ENCODE assay signal across 8 mouse cellular contexts in genomic region chr9:57147205-57148143, GRCm38 (mm10). TPM values are rescaled to one million over a fixed set of nuclear protein-coding genes. Genes with fewer than 3 reads are reported as not detected.
DNase-seq lines count a peak whose midpoint lies in the region; ATAC-seq lines count a peak whose summit lies in the region.

No protein-coding gene starts in this region.

- peak overlapping the region; percentile 87 for H3K27ac ChIP-seq in heart, embryonic 15.5 days
- H3K27ac ChIP-seq in liver, embryonic 12.5 days = peak overlapping the region; percentile 81
- H3K27ac ChIP-seq in stomach, embryonic 14.5 days (ENCODE audit: low read length) = peak overlapping the region; percentile 82

- H3K9me3 ChIP-seq in heart, embryonic 15.5 days (replicated peaks) = no peaks in the 10 kb centered on the region
- H3K9me3 ChIP-seq in liver, embryonic 12.5 days (replicated peaks) = no peaks in the 10 kb centered on the region
- no peaks in the 10 kb centered on the region for H3K9me3 ChIP-seq in stomach, embryonic 14.5 days (ENCODE audit: control insufficient read depth, low read depth, low read length)

- H3K4me3 ChIP-seq in heart, embryonic 15.5 days = peak overlapping the region; percentile 63
- H3K4me3 ChIP-seq in liver, embryonic 12.5 days = peak overlapping the region; percentile 65
- peak overlapping the region; percentile 45 for H3K4me3 ChIP-seq in stomach, embryonic 14.5 days (ENCODE audit: low read depth, low read length)

- peak overlapping the region; percentile 87 for H3K4me2 ChIP-seq in heart, embryonic 15.5 days
- peak overlapping the region; percentile 82 for H3K4me2 ChIP-seq in liver, embryonic 12.5 days
- peak overlapping the region; percentile 69 for H3K4me2 ChIP-seq in stomach, embryonic 14.5 days (replicated peaks; ENCODE audit: low read depth, low read length)

- peak overlapping the region; percentile 74 for H3K9ac ChIP-seq in heart, embryonic 15.5 days
- H3K9ac ChIP-seq in liver, embryonic 12.5 days = peak overlapping the region; percentile 71
- H3K9ac ChIP-seq in stomach, embryonic 14.5 days (replicated peaks; ENCODE audit: low read depth, low read length) = peak overlapping the region; percentile 36

- DNase-seq in cerebellum, postnatal 4 days (ENCODE audit: low spot score in 2 of 2) = no peak
- DNase-seq in thymus, postnatal 14 days = peak; percentile 30
- no peak for DNase-seq in thymus, postnatal 36 days
- no peak for DNase-seq in frontal cortex, postnatal 36 days (ENCODE audit: low spot score in 2 of 2)

- ATAC-seq in cerebellum, adult (ENCODE audit: insufficient number of reproducible peaks, low FRiP score, low TSS enrichment) = peak; percentile 26; the same call in 1 of the 2 replicates
- ATAC-seq in heart, embryonic 15.5 days (replicated peaks; ENCODE audit: insufficient number of reproducible peaks, insufficient read depth, low FRiP score, low read depth) = no peak
- 0 out of 2 replicates have a peak, but pooled peaks have one; percentile 16 for ATAC-seq in liver, embryonic 12.5 days
- ATAC-seq in stomach, embryonic 14.5 days (ENCODE audit: insufficient number of reproducible peaks, insufficient read depth, low FRiP score, low read depth) = no peak

- H3K36me3 ChIP-seq in heart, embryonic 15.5 days = no peaks in the 10 kb centered on the region; the same call in 1 of the 2 replicates
- H3K36me3 ChIP-seq in liver, embryonic 12.5 days = peaks cover 6% of the 10 kb centered on the region
- H3K36me3 ChIP-seq in stomach, embryonic 14.5 days (ENCODE audit: control insufficient read depth, insufficient read depth, low read length) = peaks cover 6% of the 10 kb centered on the region; the same call in 1 of the 2 replicates

- peaks cover 13% of the 10 kb centered on the region for H3K4me1 ChIP-seq in heart, embryonic 15.5 days (replicated peaks)
- peaks cover 20% of the 10 kb centered on the region for H3K4me1 ChIP-seq in liver, embryonic 12.5 days
- peaks cover 6% of the 10 kb centered on the region; the same call in 1 of the 2 replicates for H3K4me1 ChIP-seq in stomach, embryonic 14.5 days (ENCODE audit: control insufficient read depth, insufficient read depth, low read length)

- whole genome bisulfite sequencing in heart, embryonic 15.5 days = 7% methylated on average over 19 of the region's 19 CpGs
- WGBS in liver, embryonic 12.5 days (ENCODE audit: insufficient replicate concordance) = 12% methylated on average over 19 of the region's 19 CpGs
- WGBS in stomach, embryonic 14.5 days = 9% methylated on average over 19 of the region's 19 CpGs

- no peaks in the 10 kb centered on the region for H3K27me3 ChIP-seq in heart, embryonic 15.5 days
- H3K27me3 ChIP-seq in liver, embryonic 12.5 days (replicated peaks) = no peaks in the 10 kb centered on the region
- H3K27me3 ChIP-seq in stomach, embryonic 14.5 days (ENCODE audit: control insufficient read depth, insufficient read depth, low read length) = no peaks in the 10 kb centered on the region

RNA-seq across cellular contexts. Expression of gene Neil1, which starts 0.6 kb away (rescaled TPM):
- polyA plus RNA-seq in heart, embryonic 15.5 days (2015; fragmentation: Nextera tagmentation; extraction: Ambion mirVana) = 5.7 and 7.0 TPM in 2 replicates
- polyA plus RNA-seq in liver, embryonic 12.5 days (2016; fragmentation: Nextera tagmentation; extraction: Ambion mirVana) = 2.2 and 2.5 TPM in 2 replicates
- 7.0 and 10.2 TPM in 2 replicates for polyA plus RNA-seq in stomach, embryonic 14.5 days (2014; fragmentation: Nextera tagmentation; extraction: Ambion mirVana)

RNA-seq across cellular contexts. Expression of gene Commd4, which starts 10.7 kb away (rescaled TPM):
- 57.7 and 73.4 TPM in 2 replicates for polyA plus RNA-seq in heart, embryonic 15.5 days (2015; fragmentation: Nextera tagmentation; extraction: Ambion mirVana)
- polyA plus RNA-seq in liver, embryonic 12.5 days (2016; fragmentation: Nextera tagmentation; extraction: Ambion mirVana) = 62.8 and 64.2 TPM in 2 replicates
- polyA plus RNA-seq in stomach, embryonic 14.5 days (2014; fragmentation: Nextera tagmentation; extraction: Ambion mirVana) = 91.9 and 94.8 TPM in 2 replicates

RNA-seq across cellular contexts. Expression of gene Man2c1, which starts 17.0 kb away (rescaled TPM):
- 45.6 and 65.5 TPM in 2 replicates for polyA plus RNA-seq in heart, embryonic 15.5 days (2015; fragmentation: Nextera tagmentation; extraction: Ambion mirVana)
- polyA plus RNA-seq in liver, embryonic 12.5 days (2016; fragmentation: Nextera tagmentation; extraction: Ambion mirVana) = 31.5 and 35.4 TPM in 2 replicates
- 43.7 and 45.3 TPM in 2 replicates for polyA plus RNA-seq in stomach, embryonic 14.5 days (2014; fragmentation: Nextera tagmentation; extraction: Ambion mirVana)

Comparison
In these comparisons a context has a peak if more than half of its experiments do, and no peak if none do; other contexts are left out.
1. ATAC-seq: peak in cerebellum, adult (single experiment) and liver, embryonic 12.5 days (single experiment); none in heart, embryonic 15.5 days (single experiment) and stomach, embryonic 14.5 days (single experiment).
2. Peak in every context shown above with its lines, with median percentiles within 50 percentile points of each other: H3K27ac ChIP-seq, H3K4me2 ChIP-seq, H3K4me3 ChIP-seq and H3K9ac ChIP-seq.